Mouse (Mus musculus) lung, adult 18-20 months (tissue): ENCODE data around the gene Fthl17f.
"Not testable (repeated sequence)": the region's sequence is repeated elsewhere in the genome, so short reads cannot be mapped to it uniquely, and the experiment has no call there.

ENCODE experiments used
- DNase-seq, 2 experiments: peaks; one replicate each; pipeline ENCODE4 v3.0.0; 2022; ENCODE audit warnings: mixed read lengths in 2 of 2

The Fthl17f gene

GRCm38 (mm10) chrX:9062715-9063114 is at the start of gene Fthl17f:
Gene Fthl17f (plus strand): TSS chrX:9063015.
- DNase-seq: not testable (repeated sequence)

GRCm38 (mm10) chrX:9016079-9016478 is 46.7 kb upstream of the Fthl17f start:
- no peak for DNase-seq

GRCm38 (mm10) chrX:9019481-9019880 is 43.3 kb upstream of the Fthl17f start:
- no peak for DNase-seq

GRCm38 (mm10) chrX:9033193-9033592 is 29.6 kb upstream of the Fthl17f start, which contains the start of gene Fthl17e:
Gene Fthl17e (plus strand): TSS chrX:9033493.
- not testable (repeated sequence) for DNase-seq

GRCm38 (mm10) chrX:9041611-9042010 is 21.2 kb upstream of the Fthl17f start:
- peak in 1 of 2 experiments; percentile 11 for DNase-seq

GRCm38 (mm10) chrX:9060952-9061351 is 1.9 kb upstream of the Fthl17f start:
- peak; percentile 52 to 77 for DNase-seq

- no peak for DNase-seq
Measured at GRCm38 (mm10) chrX:9062101-9062500, 714 bp upstream of the Fthl17f start.

- DNase-seq: peak; percentile 36 to 68
Measured at GRCm38 (mm10) chrX:9077699-9078098, 14.9 kb downstream of the Fthl17f start.

GRCm38 (mm10) chrX:9095066-9095465 is 32.3 kb downstream of the Fthl17f start:
- DNase-seq: not testable (repeated sequence)

- DNase-seq: no peak
Measured at GRCm38 (mm10) chrX:9104262-9104661, 41.4 kb downstream of the Fthl17f start, which contains the start of gene 4930402K13Rik. Gene 4930402K13Rik (plus strand): TSS chrX:9104562.

- no peak for DNase-seq
Measured at GRCm38 (mm10) chrX:9110381-9110780, 47.6 kb downstream of the Fthl17f start.
